Mouse (Mus musculus) embryonic facial prominence, embryonic 12.5 days (tissue): Measurements from ENCODE around the gene Pgp. TPM values are rescaled to one million over a fixed set of nuclear protein-coding genes. Genes with fewer than 3 reads are reported as not detected.
"Not testable (repeated sequence)": the region's sequence is repeated elsewhere in the genome, so short reads cannot be mapped to it uniquely, and the experiment has no call there.

Source experiments
- ATAC-seq: fragments of 200-750 bp; cut with Nextera tagmentation; 2 replicates; pipeline ENCODE4 v1.8.0; 2017; ENCODE audit not compliant: insufficient number of reproducible peaks, insufficient read depth, low FRiP score, low TSS enrichment
- H3K27ac ChIP-seq: fragments of 300-500 bp; sonication (generic); 2 replicates; pipeline ENCODE4 v1.5.1; 2016; ENCODE audit warnings: mild to moderate bottlenecking
- H3K27me3 ChIP-seq: fragments of 300-500 bp; sonication (generic); 2 replicates; pipeline ENCODE4 v1.6.1; 2016; ENCODE audit warnings: mild to moderate bottlenecking, moderate library complexity
- H3K36me3 ChIP-seq: fragments of 300-500 bp; sonication (generic); 2 replicates; pipeline ENCODE4 v1.6.1; 2016; ENCODE audit warnings: mild to moderate bottlenecking
- H3K4me1 ChIP-seq: fragments of 300-500 bp; sonication (generic); 2 replicates; pipeline ENCODE4 v1.6.1; 2016
- H3K4me2 ChIP-seq: fragments of 300-500 bp; sonication (generic); replicated peaks from 2 replicates; pipeline ENCODE4 v1.6.1; 2016; ENCODE audit warnings: mild to moderate bottlenecking, moderate library complexity
- H3K4me3 ChIP-seq: fragments of 300-500 bp; sonication (generic); 2 replicates; pipeline ENCODE4 v1.5.1; 2016; ENCODE audit warnings: mild to moderate bottlenecking
- H3K9ac ChIP-seq: fragments of 300-500 bp; sonication (generic); 2 replicates; pipeline ENCODE4 v1.6.1; 2016; ENCODE audit warnings: mild to moderate bottlenecking, moderate library complexity
- H3K9me3 ChIP-seq: fragments of 300-500 bp; sonication (generic); 2 replicates; pipeline ENCODE4 v1.6.1; 2016; ENCODE audit warnings: mild to moderate bottlenecking, moderate library complexity
- WGBS: fragments of 180-500 bp; shearing (Covaris S2); methylation state at CpG from one replicate; pipeline ENCODE4 v1.1.7; 2016; 5-methylcytosine and 5-hydroxymethylcytosine counted together
- polyA plus RNA-seq: library from polyadenylated mRNA; unstranded; fragments of >200 nt; fragmentation: Nextera tagmentation; extraction: Ambion mirVana; gene quantifications from 2 replicates; pipeline ENCODE4 v1.2.1, GENCODE M21; 2016

Pgp gene
- polyA plus RNA-seq, 1 experiment from 2014 or later: 52.3 TPM

DNA sequence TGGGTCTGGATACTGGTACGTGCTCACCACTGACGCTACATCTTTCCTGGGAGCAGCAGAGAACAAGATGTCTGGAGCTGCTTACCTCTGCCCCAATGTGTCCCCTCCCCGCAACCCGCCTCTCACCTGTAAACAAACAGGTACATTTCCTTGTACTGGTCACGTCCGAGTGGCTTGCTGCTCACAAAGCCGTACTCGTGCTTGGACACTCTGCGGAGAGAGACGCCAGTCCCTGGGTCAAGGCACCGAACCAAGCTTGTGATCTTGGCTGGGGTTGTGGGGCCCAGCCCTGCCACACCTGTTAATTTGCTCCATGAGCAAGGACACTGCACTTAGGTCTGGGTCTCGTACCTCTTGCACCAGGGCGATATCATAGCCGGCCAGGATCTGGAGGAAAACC, 28.1 kb upstream of the Pgp start:
- ATAC-seq: no peak
- no peak overlapping the region for H3K9ac ChIP-seq
- 87% methylated on average over 14 of the region's 14 CpGs for WGBS

DNA sequence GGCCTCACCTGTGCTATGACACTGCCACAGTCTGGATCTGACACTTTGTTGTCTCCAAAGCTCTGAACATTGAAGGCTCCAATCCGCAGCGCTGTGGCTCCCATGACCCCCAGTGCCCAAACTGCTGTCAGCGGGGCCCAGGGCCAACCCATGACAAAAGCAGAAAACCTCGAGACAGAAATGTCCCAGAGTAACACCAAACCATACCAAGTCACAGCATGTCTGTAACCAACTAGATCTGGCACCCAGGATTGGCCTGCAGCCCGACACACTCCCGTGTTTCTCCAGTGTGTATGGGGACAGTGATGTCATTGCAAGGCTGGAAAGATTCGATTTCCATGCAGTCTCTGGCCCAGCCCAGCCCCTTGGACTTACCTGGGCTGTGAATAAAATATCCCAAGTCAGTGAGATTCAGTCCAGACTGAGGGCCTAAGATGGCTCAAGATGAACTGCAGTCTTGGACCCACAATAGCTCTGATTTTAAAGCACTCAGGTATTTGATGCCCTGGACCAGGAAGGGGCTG, 27.5 kb upstream of the Pgp start, which contains the start of gene Dnase1l2:
Dnase1l2 (minus strand) TSS at position 474 of the 524 bp plus-strand sequence.
- Histone ChIP-seq H3K27ac (no peak within 1 kb of the TSS), H3K9ac (no peak within 1 kb of the TSS), H3K4me3 (no peak within 1 kb of the TSS), H3K4me1 (no peaks in the 10 kb centered on the region), H3K27me3 (no peaks in the 10 kb centered on the region), H3K9me3 (no peaks in the 10 kb centered on the region), H3K36me3 (peaks cover 84% of the 10 kb centered on the region), H3K4me2 (no peak within 1 kb of the TSS)
- WGBS: 82% methylated on average over 7 of the region's 7 CpGs
- ATAC-seq: no peak

More for the DNA sequence above, 28.1 kb upstream of the Pgp start:
- H3K4me2 ChIP-seq: no peak overlapping the region
- no peaks in the 10 kb centered on the region for H3K4me1 ChIP-seq
- no peak overlapping the region for H3K27ac ChIP-seq
- no peak overlapping the region for H3K4me3 ChIP-seq
- peaks cover 83% of the 10 kb centered on the region for H3K36me3 ChIP-seq
- no peaks in the 10 kb centered on the region for H3K27me3 ChIP-seq
- no peaks in the 10 kb centered on the region for H3K9me3 ChIP-seq

- WGBS: 90% methylated on average over 4 of the region's 4 CpGs
- peaks cover 88% of the 10 kb centered on the region for H3K36me3 ChIP-seq
- no peak overlapping the region for H3K4me2 ChIP-seq
- H3K27ac ChIP-seq: no peak overlapping the region
- H3K4me3 ChIP-seq: no peak overlapping the region
- H3K4me1 ChIP-seq: no peaks in the 10 kb centered on the region
- no peaks in the 10 kb centered on the region for H3K9me3 ChIP-seq
- H3K27me3 ChIP-seq: no peaks in the 10 kb centered on the region
- ATAC-seq: no peak
- no peak overlapping the region for H3K9ac ChIP-seq
Measured at GRCm38 (mm10) chr17:24443409-24443808, 26.8 kb upstream of the Pgp start.

GRCm38 (mm10) chr17:24446590-24446989, 23.6 kb upstream of the Pgp start:
- Histone ChIP-seq H3K9ac (no peak overlapping the region; the same call in 1 of the 2 replicates), H3K4me1 (no peaks in the 10 kb centered on the region), H3K4me2 (no peak overlapping the region), H3K4me3 (no peak overlapping the region), H3K9me3 (no peaks in the 10 kb centered on the region), H3K27ac (no peak overlapping the region), H3K27me3 (no peaks in the 10 kb centered on the region), H3K36me3 (peaks cover 94% of the 10 kb centered on the region)
- WGBS: 94% methylated on average over 8 of the region's 8 CpGs
- no peak for ATAC-seq

- H3K4me1 ChIP-seq: peaks cover 9% of the 10 kb centered on the region; the same call in 1 of the 2 replicates
- 91% methylated on average over 6 of the region's 6 CpGs for WGBS
- no peak overlapping the region for H3K4me3 ChIP-seq
- H3K4me2 ChIP-seq: no peak overlapping the region
- H3K9ac ChIP-seq: no peak overlapping the region
- peaks cover 73% of the 10 kb centered on the region for H3K36me3 ChIP-seq
- H3K9me3 ChIP-seq: no peaks in the 10 kb centered on the region
- no peak overlapping the region for H3K27ac ChIP-seq
- no peaks in the 10 kb centered on the region for H3K27me3 ChIP-seq
- ATAC-seq: no peak
Measured at GRCm38 (mm10) chr17:24449507-24449906, 20.7 kb upstream of the Pgp start.

DNA sequence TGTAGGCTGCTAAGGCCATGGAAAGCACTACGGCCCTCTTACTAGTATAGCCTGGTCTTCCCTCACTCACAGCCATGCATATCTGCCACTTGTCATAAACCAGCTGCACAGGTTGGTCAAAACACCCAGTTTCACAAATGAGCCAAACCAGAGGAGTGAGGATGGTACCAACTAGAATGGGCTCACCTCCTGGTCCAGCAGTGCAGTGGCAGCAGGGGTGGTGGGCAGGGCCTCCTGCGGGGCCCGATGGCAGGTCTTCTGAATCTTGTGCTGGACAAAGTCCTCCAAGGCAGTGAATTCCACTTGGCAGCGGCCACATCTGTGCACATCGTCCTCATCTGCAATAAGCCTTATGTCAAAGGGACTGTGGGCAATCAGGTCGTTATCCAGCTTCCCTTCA, 19.0 kb upstream of the Pgp start:
- 94% methylated on average over 6 of the region's 6 CpGs for WGBS
- H3K36me3 ChIP-seq: peaks cover 56% of the 10 kb centered on the region
- peaks cover 12% of the 10 kb centered on the region; the same call in 1 of the 2 replicates for H3K4me1 ChIP-seq
- H3K27ac ChIP-seq: no peak overlapping the region
- no peaks in the 10 kb centered on the region for H3K9me3 ChIP-seq
- no peaks in the 10 kb centered on the region for H3K27me3 ChIP-seq
- H3K4me3 ChIP-seq: no peak overlapping the region
- ATAC-seq: no peak
- no peak overlapping the region; the same call in 1 of the 2 replicates for H3K9ac ChIP-seq
- H3K4me2 ChIP-seq: no peak overlapping the region

GRCm38 (mm10) chr17:24453372-24453771, 16.8 kb upstream of the Pgp start:
- no peak for ATAC-seq
- Histone ChIP-seq H3K4me2 (peak overlapping the region; percentile 57; the same call in 1 of the 2 replicates), H3K4me3 (no peak overlapping the region), H3K27me3 (no peaks in the 10 kb centered on the region), H3K9me3 (no peaks in the 10 kb centered on the region), H3K36me3 (peaks cover 35% of the 10 kb centered on the region), H3K9ac (no peak overlapping the region), H3K4me1 (peaks cover 12% of the 10 kb centered on the region; the same call in 1 of the 2 replicates), H3K27ac (no peak overlapping the region)
- 87% methylated on average over 2 of the region's 2 CpGs for WGBS

DNA sequence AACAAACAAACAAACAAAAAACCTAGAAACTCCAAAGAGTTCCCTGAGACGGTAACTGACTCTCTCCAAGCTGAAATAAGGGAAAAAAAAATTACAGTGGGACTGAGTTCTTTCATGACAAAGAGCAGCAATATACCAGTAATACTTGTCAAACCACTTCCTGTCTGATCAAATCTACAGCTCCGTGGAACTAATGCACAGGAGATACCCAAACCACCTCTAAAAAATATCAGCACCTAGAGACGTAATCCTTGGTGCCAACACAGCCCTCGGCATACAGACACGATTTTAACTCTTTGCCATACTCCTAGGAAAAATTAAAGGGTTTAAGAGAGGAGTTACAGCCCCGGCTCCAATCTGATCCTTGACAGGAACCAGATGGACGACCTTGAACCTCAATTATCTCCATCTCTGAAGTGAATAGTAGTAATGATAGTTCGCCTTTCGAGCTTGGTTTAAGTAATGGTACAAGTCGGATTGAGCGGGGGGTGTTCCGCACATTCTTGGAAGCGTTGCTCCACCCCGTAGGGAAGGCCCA, 15.9 kb upstream of the Pgp start:
- 5% methylated on average over 14 of the region's 14 CpGs for WGBS
- Histone ChIP-seq H3K36me3 (peaks cover 25% of the 10 kb centered on the region), H3K4me1 (peaks cover 12% of the 10 kb centered on the region; the same call in 1 of the 2 replicates), H3K27ac (peak overlapping the region; percentile 95), H3K27me3 (no peaks in the 10 kb centered on the region), H3K4me3 (peak overlapping the region; percentile 76), H3K4me2 (peak overlapping the region; percentile 57), H3K9me3 (no peaks in the 10 kb centered on the region), H3K9ac (peak overlapping the region; percentile 88)
- ATAC-seq: no peak

GRCm38 (mm10) chr17:24454756-24455522, 15.3 kb upstream of the Pgp start:
- Histone ChIP-seq H3K9ac (peak overlapping the region; percentile 88), H3K9me3 (no peaks in the 10 kb centered on the region), H3K4me2 (peak overlapping the region; percentile 57), H3K27ac (peak overlapping the region; percentile 95), H3K36me3 (peaks cover 19% of the 10 kb centered on the region), H3K4me3 (peak overlapping the region; percentile 76), H3K4me1 (peaks cover 12% of the 10 kb centered on the region; the same call in 1 of the 2 replicates), H3K27me3 (no peaks in the 10 kb centered on the region)
- under 1% methylated on average over 67 of the region's 67 CpGs for WGBS
- ATAC-seq: peak; percentile 88

GRCm38 (mm10) chr17:24455523-24456206, 14.5 kb upstream of the Pgp start:
- H3K27me3 ChIP-seq, ATAC-seq, H3K9me3 ChIP-seq, H3K9ac ChIP-seq: not testable (repeated sequence)
- Histone ChIP-seq H3K27ac (peak overlapping the region; percentile 95; the same call in 1 of the 2 replicates), H3K4me1 (peaks cover 12% of the 10 kb centered on the region; the same call in 1 of the 2 replicates), H3K4me3 (peak overlapping the region; percentile 76; the same call in 1 of the 2 replicates), H3K4me2 (peak overlapping the region; percentile 32; the same call in 1 of the 2 replicates), H3K36me3 (peaks cover 12% of the 10 kb centered on the region)
- WGBS: 50% methylated on average over 10 of the region's 10 CpGs

DNA sequence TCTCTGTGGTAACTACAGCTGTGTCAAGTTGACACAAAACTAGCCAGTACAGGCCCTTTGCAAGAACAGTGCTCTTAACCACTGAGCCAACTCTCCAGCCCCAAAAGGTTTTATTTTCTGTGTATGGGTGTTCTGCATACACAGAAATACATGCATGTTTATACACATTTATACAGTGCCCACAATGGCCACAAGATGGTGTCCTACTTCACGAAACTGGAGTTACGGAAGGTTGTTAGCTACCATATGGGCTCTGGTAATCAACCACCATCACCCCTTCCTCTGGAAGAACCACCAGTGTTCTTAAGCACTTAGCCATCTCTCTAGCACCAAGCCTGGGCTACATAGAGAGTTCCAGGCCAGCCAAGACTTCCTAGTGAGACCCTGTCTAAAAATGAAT, 8.6 kb upstream of the Pgp start:
- Histone ChIP-seq H3K9me3 (no peaks in the 10 kb centered on the region), H3K27ac (no peak overlapping the region), H3K4me3 (no peak overlapping the region), H3K4me2 (no peak overlapping the region), H3K4me1 (no peaks in the 10 kb centered on the region), H3K36me3 (no peaks in the 10 kb centered on the region), H3K9ac (no peak overlapping the region), H3K27me3 (no peaks in the 10 kb centered on the region)
- ATAC-seq: no peak
- 60% methylated on average over 2 of the region's 2 CpGs for WGBS
